Mouse (Mus musculus): ENCODE results near the gene Setd5. TPM values are rescaled to one million over a fixed set of nuclear protein-coding genes. Genes with fewer than 3 reads are reported as not detected.

Gene Setd5
- total RNA-seq, 2 experiments from 2014 or later, result 131 TPM

DNA sequence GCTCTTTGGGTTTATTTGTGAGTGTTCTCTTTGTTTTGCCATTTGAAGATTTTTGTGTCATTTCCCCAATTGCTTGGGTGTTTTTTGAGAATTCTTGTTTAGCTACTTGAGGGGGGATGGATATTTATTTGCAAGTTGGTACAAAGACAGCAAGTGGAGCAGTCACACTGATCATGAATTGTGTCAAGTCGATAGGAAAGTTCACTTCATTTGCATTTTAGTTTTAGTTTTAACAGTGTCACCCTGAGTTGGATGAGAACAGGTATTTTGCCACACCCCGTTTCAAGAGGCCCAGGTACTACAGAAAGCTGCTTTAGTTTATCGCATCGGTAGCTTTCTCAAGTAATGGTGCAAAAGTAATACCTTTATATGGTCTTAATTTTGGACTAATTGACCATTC, 25.4 kb downstream of the Setd5 start:
- intact Hi-C loops (cut with DNase I), result no loop called here

DNA sequence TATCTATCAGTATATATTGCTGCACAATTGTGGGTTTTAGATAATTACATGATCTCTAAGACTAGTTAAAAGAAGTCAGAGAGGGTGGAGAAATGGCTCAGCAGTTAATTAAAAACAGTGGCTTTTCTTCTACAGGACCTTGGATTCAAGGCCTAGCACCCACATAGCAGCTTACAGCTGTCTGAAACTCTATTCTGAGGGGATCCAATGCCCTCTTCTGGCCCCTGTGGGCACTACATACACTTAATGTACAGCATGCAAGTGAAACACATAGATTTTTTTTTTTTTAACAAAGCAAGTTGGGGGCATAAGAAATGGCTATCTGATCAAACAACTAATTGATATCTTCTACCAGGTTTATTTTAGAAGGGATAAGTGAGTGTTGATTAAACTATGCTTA, 26.6 kb downstream of the Setd5 start:
- intact Hi-C loops (cut with DNase I), result no loop called here
- peak; percentile 34 to 60 for DNase-seq (ENCODE audit: low spot score in 2 of 2)

More for the DNA sequence above, 25.4 kb downstream of the Setd5 start:
- no peak for DNase-seq (ENCODE audit: low spot score in 2 of 2)

- intact Hi-C loops (cut with DNase I), result no loop called here
- DNase-seq (ENCODE audit: low spot score in 2 of 2), result no peak
Observed at GRCm38 (mm10) chr6:113109378-113109777, 32.2 kb downstream of the Setd5 start.

GRCm38 (mm10) chr6:113109956-113110355, 32.8 kb downstream of the Setd5 start:
- intact Hi-C loops (cut with DNase I), result loop anchor here (5.0 kb wide), 1 partner anchor 37 kb away; no protein-coding TSS in a partner anchor
- DNase-seq (ENCODE audit: low spot score in 2 of 2), result no peak

GRCm38 (mm10) chr6:113120806-113121205, 43.6 kb downstream of the Setd5 start:
- DNase-seq (ENCODE audit: low spot score in 2 of 2), result no peak
- intact Hi-C loops (cut with DNase I), result no loop called here

GRCm38 (mm10) chr6:113133360-113133759, 56.2 kb downstream of the Setd5 start:
- intact Hi-C loops (cut with DNase I), result no loop called here
- DNase-seq (ENCODE audit: low spot score in 2 of 2), result no peak

- intact Hi-C loops (cut with DNase I), result no loop called here
- no peak for DNase-seq (ENCODE audit: low spot score in 2 of 2)
Observed at GRCm38 (mm10) chr6:113141389-113142094, 64.4 kb downstream of the Setd5 start.

GRCm38 (mm10) chr6:113144764-113145163, 67.6 kb downstream of the Setd5 start:
- intact Hi-C loops (cut with DNase I), result loop anchor here (5.0 kb wide), 1 partner anchor 32 kb away; no protein-coding TSS in a partner anchor
- no peak for DNase-seq (ENCODE audit: low spot score in 2 of 2)

DNA sequence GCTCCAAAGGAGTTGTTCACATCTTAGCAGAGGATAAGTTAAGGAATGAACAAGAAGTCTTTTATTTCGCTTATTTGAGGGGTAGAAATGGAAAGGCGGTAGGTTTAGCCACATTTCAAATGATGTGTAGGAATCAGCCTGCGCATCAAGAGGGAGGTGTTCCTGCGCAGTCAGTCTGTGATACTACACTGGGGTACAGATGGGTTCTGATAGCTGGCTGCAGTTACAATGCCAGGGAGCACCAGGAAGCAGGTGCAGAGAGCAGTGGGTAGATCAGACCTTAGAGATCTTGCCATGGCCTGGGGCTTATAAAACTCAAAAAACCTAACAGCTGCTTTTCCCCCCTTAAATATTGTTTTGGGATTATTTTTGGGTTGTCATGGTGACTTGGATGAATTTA, 68.1 kb downstream of the Setd5 start:
- intact Hi-C loops (cut with DNase I), result loop anchor here (5.0 kb wide), 1 partner anchor 33 kb away; no protein-coding TSS in a partner anchor
- DNase-seq (ENCODE audit: low spot score in 2 of 2), result no peak

- DNase-seq (ENCODE audit: low spot score in 2 of 2), result no peak
- intact Hi-C loops (cut with DNase I), result no loop called here
Observed at GRCm38 (mm10) chr6:113154071-113154470, 76.9 kb downstream of the Setd5 start.

- intact Hi-C loops (cut with DNase I), result no loop called here
- no peak for DNase-seq (ENCODE audit: low spot score in 2 of 2)
Observed at GRCm38 (mm10) chr6:113154886-113155285, 77.7 kb downstream of the Setd5 start.

DNA sequence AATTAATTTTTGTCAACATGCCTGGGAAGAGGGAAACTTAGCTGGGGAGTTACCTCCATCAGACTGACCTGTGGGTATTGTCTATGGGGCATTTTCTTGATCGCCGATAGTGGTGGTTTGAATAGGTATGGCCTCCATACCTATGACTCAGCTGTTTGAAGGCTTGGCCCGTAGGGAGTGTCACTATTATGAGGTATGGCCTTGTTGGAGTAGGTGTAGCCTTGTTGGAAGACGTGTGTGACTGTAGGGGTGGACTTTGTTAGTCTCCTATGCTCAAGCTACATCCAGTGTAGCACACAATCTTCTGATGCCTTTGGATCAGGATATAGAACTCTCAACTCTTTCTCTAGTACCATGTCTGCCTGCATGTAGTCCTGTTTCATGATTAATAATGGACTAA, 78.9 kb downstream of the Setd5 start:
- intact Hi-C loops (cut with DNase I), result no loop called here
- DNase-seq (ENCODE audit: low spot score in 2 of 2), result no peak

GRCm38 (mm10) chr6:113160106-113160505, 82.9 kb downstream of the Setd5 start:
- intact Hi-C loops (cut with DNase I), result no loop called here
- no peak for DNase-seq (ENCODE audit: low spot score in 2 of 2)

- intact Hi-C loops (cut with DNase I), result no loop called here
- DNase-seq (ENCODE audit: low spot score in 2 of 2), result no peak
Observed at GRCm38 (mm10) chr6:113161982-113162381, 84.8 kb downstream of the Setd5 start.

GRCm38 (mm10) chr6:113163513-113163912, 86.3 kb downstream of the Setd5 start:
- intact Hi-C loops (cut with DNase I), result no loop called here
- no peak for DNase-seq (ENCODE audit: low spot score in 2 of 2)

DNA sequence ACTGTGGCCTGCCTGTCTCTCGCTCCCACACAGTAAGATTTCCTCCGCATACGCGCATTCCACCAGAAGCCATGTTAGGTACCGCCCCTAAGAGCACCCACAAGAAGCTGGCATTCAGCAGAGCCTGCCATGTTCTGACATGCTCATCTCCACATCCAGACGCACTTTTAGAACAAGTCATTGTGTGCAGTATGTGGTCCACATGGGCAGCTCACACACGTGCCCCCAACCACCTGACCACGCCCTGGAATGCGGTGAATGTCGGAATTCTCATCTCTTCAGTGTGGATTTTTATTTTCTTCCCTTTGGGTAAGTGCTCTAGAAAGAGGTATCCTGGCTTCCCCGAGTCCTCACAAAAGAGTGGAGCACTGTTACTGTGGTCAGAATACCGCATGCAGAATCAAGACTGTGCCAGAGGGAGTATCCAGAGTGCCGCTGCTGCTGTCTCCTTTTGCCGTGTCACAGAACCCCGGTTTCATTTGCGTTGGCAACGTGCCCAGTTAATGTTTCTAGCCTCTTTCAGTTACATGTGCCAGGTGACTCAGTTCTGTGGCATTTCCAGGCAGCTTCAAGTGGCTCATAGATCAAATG, 89.6 kb downstream of the Setd5 start:
- DNase-seq (ENCODE audit: low spot score in 2 of 2), result peak; percentile 69 to 72
- intact Hi-C loops (cut with DNase I), result no loop called here

DNA sequence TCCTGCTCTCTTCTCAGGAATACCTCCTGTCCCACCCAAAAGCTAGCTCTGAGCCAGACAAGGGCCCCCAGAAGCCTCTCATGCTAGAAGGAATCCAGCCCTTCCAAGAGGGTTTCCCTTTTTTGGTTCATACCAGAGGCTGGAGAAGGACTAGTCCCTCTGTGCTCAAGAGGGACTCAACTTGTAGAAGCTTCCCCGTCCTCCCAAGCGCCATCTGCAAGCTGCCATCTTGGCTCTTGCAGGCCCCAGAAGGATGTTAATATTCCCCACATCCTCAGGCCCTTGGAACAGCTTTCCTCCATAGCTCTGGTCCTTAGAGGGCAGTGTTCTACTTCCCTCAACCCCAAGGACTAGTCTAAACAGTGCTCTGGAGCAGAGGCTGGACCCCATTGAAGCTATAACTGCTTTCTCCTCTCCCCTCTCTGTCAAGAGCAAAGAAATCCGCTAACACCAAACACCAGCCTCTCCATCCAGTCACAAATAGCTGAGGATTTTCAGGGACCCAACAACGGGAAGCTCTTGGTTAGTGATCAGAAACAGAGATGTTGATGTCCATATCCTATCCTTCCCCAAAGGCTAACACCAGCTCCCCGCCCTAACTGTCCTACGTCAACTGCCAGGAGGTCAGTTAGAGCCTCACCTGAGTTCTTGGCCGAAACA, 91.3 kb downstream of the Setd5 start:
- intact Hi-C loops (cut with DNase I), result no loop called here
- no peak for DNase-seq (ENCODE audit: low spot score in 2 of 2)

- no peak for DNase-seq (ENCODE audit: low spot score in 2 of 2)
- intact Hi-C loops (cut with DNase I), result no loop called here
Observed at GRCm38 (mm10) chr6:113169852-113170251, 92.7 kb downstream of the Setd5 start.

GRCm38 (mm10) chr6:113170651-113171050, 93.5 kb downstream of the Setd5 start:
- intact Hi-C loops (cut with DNase I), result no loop called here

DNA sequence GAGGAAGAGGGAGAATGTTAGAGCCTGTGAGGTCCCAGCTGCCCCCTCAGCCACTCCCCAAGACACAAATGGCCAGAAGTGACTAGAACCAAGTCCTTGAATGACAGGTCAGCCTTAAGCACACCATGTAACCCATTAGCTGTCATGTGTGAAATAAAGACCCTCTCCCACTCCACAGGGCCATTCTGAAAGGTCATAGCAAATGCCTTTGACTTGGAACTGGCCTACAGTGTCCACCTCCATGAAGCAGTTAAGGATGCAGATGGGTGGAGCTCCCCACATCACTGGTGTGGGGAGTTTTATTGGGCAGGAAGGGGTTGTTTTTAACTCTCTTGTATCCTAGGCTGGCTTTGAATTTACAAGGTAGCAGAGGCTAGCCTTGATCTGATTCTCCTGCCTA, 94.8 kb downstream of the Setd5 start:
- intact Hi-C loops (cut with DNase I), result no loop called here
- no peak for DNase-seq (ENCODE audit: low spot score in 2 of 2)

More at GRCm38 (mm10) chr6:113170651-113171050, 93.5 kb downstream of the Setd5 start:
- no peak for DNase-seq (ENCODE audit: low spot score in 2 of 2)

GRCm38 (mm10) chr6:113172568-113172967, 95.4 kb downstream of the Setd5 start:
- intact Hi-C loops (cut with DNase I), result no loop called here
- peak; percentile 55 to 63 for DNase-seq (ENCODE audit: low spot score in 2 of 2)
